Mouse (Mus musculus): ENCODE data around the gene Abca4.

DNA sequence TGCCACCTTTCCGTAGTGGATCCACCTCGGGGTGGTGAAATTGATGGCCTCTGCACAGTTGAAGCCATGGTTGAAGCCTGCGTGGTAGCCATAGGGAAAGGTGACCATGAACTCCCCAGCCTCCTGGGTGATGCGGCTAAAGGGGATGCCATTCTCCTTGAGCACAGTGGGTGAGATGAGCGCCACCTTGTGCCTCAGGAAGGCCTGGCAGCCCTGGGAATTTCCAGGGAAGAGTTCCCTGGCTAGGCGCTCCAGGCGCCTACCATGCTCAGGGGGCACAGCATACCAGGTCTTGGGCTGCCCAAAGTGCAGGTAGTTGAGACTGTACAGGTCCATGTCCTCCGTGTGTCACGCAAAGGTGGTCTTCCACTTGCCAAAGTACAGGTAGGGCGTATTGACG lies 139.9 kb downstream of the Abca4 start:
- no peak for TF ChIP-seq CEBPB (IDR thresholded peaks at IDR 0.05; ENCODE audit: insufficient read depth, poor library complexity, severe bottlenecking)
- TF ChIP-seq MAX (IDR thresholded peaks at IDR 0.05; ENCODE audit: low read depth), result no peak
- no peak for TF ChIP-seq MYOD1 (IDR thresholded peaks at IDR 0.05; ENCODE audit: control insufficient read depth in 1 of 3, insufficient read length in 2 of 3, low read depth in 2 of 3)
- no peak for TF ChIP-seq POLR2A (IDR thresholded peaks at IDR 0.05; ENCODE audit: insufficient read length, low read depth)
- TF ChIP-seq E2F4 (IDR thresholded peaks at IDR 0.05; ENCODE audit: insufficient read depth), result no peak
- TF ChIP-seq USF1 (IDR thresholded peaks at IDR 0.05; ENCODE audit: low read depth), result no peak
- no peak for TF ChIP-seq TCF12 (IDR thresholded peaks at IDR 0.05; ENCODE audit: insufficient read depth, poor library complexity, severe bottlenecking)
- TF ChIP-seq MYOG (IDR thresholded peaks at IDR 0.05; ENCODE audit: control insufficient read depth in 1 of 3, insufficient read depth in 1 of 3, insufficient read length in 2 of 3, low read depth in 2 of 3), result no peak

Measured in myocyte (in vitro differentiated cells).